Mouse (Mus musculus) c-Kit-negative CD71-positive TER-119-positive erythroid progenitor cells, embryonic 14.5 days (primary cell): ENCODE results near the gene Myoz2.
A peak's percentile ranks its signal among the peaks of the same experiment; 100 is the strongest.

Experiments
- DNase-seq: peaks from one replicate; pipeline ENCODE4 v3.0.0-alpha.2; 2013; ENCODE audit warnings: low read depth, low spot score

Gene Myoz2

DNA sequence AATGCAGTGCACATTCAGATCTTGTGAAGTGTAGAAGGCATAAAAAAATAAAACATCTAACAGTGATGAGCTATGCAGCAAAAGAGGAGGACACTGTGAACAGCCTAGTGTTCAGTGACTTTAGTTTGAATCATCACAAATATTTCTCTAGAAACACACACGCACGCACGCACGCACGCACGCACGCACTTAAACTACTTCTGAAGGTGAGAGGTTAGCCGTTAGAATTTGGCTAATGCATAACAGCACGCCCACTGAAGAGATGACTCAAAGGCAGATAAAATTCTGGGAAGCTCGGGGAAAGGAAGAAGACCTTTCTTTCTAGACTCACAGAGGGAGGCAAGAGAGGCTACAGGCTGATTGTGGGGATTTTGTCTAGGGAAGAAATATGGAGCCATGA, 27.4 kb downstream of the Myoz2 start:
- no peak for DNase-seq

DNA sequence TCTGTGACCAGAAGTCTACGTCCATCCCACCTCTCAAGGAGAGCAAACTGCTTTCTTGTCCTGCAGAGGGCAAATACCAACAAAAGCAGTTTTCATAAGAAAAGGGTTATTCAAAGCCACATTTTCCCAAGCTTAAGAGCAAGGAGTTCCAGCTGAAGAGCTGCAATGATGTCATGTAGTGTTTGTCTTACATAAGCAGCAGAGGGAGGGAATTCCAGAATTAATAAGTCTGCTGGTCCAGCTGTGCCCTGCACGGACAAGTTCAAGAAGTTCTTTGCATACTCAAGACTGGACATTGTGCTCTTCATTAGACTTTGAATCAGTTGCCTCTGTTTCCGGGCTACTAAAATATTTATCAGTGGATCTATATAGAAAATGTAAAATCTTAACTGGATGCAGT, 33.8 kb downstream of the Myoz2 start:
- DNase-seq: no peak

DNA sequence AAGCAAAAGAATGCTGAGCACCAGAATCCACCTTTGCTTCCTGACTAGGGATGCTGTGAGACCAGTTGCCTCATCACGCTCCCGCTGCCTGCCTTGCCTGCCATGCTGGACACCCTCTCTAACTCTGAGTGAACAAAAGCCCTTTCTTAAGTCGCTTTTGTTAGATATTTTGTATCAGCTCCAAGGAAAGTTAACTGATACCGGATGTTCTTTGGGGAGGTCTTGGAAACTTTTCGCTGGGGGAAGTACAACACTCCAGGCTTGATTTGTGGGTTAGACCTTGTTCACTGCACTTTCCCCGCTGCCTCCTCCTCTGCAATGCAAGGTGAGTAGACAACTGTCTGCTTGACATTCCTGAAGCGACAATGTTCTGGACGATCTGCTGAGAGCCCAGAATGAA, 36.3 kb downstream of the Myoz2 start:
- no peak for DNase-seq

DNA sequence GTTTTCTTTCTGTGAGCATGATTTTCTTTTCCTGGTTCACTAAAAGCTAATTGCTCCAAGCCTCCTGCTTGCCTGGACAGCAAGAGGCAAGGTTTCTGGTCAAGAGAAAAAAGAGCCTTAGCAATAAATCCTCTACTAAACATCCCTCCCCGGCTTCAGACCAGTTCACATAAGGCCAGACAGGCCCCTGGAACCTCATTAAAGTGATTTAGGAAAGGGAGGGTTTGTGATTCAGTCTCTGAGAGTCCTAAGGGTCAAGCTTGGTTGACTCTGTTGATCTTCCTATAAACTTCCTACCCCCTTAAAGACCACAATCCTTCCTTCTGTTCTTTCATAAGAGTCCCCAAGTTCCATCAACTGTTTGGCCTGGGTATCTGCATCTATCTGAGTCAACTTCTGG, 37.8 kb downstream of the Myoz2 start:
- no peak for DNase-seq

DNA sequence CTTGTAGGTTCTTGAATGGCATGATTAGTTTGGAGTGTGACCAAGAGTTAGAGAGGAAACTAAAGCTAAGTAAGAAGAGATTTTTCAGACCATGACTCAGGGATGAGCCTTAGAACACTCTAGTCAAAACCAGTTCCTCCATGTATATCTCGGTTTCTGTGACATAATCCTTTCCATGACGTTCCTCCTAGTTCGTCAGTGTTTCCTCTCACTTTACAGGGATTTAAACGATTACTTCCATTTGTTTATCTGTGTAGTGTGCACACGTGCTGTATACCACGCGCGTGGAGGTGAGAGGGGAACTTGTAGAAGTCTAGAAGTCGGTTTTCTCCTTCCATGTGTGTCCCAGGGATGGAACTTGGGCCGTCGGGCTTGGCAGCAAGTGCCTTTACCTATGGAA, 47.9 kb downstream of the Myoz2 start:
- DNase-seq: no peak

DNA sequence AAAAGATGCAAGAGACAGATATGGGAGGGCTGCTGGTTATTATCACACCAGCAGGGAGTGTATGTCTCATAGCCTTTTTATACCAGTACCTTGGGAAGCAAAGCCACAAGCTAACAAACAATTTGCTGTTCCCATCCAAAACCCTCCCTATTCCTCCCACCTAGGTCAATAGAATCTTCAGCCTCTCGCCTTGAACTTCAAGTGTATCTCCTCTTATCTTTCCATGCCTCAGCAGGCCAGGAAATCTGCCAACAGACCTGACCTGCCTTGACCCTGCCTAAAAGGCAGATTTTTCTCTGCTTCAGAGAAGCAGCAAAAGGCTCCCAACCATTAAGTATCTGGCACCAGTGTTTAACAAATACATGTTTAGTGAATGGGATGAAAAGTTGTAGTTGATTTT, 48.4 kb downstream of the Myoz2 start:
- no peak for DNase-seq

DNA sequence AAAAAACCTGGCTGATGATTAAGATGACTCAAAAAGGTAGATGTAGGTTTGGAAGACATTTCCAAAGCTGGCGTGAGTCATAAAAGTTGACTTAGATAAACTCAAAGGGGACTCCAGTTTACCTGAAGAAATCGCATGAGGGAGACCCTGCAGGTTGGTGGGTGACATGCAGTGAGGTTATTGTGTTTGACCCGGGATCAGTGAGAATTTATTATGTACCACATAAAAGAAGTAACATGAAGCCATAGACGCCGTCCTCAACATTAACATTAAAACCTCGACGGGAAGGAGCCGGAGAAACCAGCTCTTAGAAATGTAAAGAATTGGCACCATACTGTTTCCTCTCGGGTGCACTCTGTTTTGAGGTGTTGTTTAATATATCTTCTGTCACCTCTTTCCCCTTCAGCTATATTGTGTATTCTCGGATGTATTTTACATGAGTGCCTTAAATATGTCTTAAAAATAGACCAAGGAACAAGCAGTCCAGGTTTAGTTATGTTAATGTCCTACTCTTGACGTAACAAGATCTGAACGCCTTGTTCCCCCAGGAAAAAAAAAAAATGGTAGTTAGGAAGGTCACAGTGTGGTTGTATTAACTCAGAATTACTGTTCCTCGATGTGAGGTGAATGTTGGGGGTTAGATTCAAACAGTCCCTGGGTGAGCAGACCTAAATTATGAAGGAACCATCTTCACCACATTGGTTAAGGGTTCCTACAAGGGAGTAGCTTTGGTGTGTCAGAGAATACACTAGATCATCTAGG, 49.5 kb downstream of the Myoz2 start:
- DNase-seq: no peak

DNA sequence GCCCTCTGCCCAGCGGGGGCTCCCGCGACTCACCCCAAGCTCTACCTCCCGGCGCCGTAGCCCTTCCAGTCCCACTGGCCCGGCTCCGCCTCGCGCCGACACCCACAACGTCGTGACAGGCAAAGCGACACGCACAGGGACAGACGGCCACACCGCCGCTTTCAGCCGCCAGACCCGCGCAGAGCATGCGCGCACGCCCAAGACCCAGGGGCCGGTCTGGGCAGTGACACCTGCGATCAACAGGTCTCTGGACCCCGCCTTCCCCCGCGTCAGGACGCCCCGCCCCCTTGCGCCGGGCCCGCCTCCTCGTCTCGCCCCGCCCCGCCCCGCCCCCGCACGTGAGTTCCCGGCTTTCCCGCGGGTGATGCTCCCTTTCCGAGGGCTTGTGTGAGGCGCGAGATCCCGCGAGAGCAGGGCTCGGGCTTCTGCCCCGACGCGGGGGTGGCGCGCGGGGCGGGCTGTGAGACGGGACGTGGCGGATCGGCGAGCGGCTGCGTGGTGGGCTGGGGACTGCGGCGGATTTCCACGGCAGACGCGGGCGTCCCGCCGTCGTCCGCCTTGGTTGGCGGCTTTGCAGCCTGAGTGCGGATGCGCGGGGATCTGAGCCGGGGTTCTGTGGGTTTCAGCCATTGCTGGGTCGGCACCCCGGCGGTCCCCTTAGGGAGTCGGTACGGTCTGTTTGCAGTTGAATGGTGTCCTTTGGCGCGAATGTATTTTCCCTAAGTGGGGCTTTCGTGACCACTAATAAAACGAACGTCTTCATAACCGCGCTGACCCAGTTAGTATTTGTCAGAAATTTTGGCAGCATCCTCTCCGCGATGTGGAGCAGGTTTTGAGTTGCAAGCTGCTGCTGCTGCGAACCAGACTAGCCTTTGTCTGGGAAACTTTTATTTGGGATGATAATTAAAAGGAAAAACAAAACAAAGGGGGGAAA, 50.3 kb downstream of the Myoz2 start, which contains the start of gene Usp53:
TSS of gene Usp53 (minus strand) at position 262 of the 934 bp plus-strand sequence.
- peak; percentile 75 for DNase-seq

DNA sequence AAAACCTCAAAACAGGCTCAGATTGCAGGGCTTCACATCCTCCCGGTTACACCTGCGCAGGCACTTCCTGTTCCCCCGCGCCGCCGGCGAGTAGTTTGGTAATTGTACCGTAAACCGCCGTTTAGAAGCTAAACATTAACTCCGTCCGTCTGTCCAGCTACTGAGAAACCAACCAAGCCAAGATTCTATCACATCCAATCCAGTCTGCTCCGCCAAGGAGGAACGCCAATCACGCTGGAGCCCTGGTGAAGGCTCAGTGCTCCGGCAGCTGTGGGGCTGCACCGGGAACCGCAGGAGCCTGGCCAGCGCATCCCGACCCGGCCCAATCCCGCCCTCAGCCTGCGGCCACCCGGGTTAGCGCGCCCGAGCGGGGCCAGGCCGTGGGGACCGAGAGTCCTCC, 51.0 kb downstream of the Myoz2 start:
- peak; percentile 39 for DNase-seq

DNA sequence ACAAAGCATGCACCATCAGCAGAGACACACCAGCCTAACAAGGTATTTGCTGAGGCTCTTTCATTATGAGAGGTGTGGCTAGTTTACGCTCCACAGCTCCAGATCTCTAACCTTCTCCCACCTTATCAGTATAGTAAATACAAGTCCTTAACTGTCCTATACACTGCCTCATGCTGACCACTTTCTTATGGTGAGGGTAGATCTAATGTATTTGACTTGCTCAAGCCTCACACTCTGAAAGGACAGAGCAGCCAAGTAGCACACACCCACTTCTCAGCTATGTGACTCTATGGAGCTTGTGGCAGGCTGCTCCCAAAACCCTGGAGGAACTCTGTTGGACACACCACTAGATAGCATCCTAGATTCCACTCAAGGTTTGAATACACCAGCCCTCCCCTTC, 58.9 kb downstream of the Myoz2 start:
- DNase-seq: no peak

DNA sequence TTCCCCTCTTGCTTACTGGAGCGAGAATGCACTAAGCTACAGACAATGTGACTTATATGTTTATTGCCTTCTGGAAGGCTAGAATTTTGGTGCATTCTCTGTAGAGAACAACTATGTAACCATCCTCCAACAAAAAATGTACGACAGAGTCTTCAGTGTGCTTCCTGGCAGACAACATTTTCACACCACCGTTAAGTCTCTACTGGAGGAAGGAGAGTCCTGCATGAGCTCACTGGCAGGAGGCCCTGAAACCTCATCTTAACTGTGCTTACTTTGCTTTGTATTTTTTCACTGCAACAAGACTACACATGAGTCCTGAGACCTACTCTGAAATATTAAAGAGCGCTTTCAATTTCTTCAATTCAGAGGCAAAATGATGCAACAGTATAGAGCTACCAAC, 59.5 kb downstream of the Myoz2 start:
- DNase-seq: no peak

DNA sequence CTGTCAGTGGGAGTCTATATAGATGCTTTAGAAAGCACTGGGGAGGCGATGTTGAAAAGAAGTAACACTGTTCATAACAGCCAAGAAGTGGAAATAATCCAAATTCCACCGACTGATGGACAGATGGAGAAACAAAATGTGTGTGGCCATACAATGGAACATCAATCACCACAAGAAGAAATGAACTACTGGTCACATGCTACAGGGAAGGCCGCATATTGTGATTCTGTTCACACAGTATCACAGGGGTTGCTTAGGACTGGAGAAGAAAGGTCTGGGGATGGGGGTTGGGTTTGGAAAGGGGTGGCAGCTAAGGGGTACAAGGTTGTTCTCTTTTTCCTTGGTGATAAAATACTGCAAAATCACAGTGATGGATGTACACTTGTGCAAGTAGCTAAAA, 60.0 kb downstream of the Myoz2 start:
- no peak for DNase-seq

DNA sequence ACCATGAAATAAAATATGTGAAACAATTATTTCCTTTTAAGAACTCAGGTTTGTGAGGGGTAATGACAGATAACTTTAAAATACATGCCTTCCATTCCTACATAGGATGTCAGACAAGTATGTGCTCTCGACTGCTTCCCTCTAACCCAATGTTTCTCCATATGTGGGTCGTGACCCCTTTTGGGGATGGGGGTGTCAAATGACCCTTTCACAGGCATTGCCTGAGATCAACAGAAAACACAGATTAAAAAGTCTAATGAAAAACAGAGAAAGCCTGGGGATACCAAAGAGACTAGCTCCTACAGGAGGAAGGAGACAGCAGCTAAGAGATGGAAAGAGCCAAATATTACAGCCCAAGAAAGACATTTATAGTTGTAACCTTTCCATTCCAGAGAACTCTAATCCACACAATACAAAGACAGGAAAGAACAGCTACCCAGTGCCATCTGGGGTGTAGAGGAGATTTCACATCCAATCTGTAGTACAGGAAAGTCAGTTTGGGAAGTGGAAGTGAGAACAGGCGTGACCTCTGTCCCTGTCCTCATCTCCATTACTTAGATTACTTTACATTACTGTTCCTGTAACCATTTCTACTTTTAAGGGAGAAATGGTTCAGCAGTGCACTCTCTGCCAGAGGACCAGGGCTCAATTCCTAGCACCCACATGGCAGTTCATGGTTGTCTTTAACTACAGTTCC, 62.5 kb downstream of the Myoz2 start:
- no peak for DNase-seq

DNA sequence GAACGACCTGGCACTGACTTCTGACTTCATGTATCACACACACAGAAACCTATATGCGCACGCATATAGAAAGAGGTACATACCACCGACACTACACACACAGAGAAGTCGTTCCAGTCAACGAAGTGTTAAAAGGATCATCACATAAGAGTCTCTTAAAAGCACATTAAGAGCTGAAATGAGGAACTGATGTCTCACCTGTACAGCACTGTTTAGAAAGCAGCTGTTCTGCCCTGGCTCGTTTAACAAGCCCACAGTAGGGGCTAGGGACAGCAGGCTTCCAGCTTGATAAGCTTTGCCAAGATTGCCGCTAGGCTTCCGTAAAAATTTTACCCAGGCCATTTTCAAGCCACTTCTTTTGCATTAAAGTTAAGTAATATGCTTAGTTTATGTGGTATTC, 66.4 kb downstream of the Myoz2 start:
- DNase-seq: no peak

DNA sequence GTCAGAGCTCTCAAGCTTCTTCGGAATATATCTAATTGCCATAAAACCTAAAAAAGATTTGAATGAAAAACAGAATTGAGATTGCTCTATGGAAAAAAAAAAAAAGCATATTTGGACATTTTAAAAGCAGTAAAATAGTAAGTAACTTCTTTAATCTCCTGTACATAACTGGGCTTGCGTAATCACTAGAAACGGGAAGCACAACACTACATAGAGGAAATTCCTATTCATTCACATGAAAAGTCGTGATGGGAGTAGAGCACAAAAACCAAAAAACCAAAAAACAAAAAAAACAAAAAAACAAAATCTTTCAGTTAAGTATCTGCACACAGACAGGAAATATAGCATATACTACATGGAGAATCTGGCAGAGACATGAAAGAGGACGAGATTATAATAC, 70.5 kb downstream of the Myoz2 start:
- no peak for DNase-seq
